Mouse (Mus musculus) frontal cortex, adult (tissue): ENCODE data around the gene Ficd.
A peak's percentile ranks its signal among the peaks of the same experiment; 100 is the strongest.

Experiments used
- ATAC-seq: cut with Nextera tagmentation; 2 replicates; pipeline ENCODE4 v1.9.2; 2017; ENCODE audit warnings: mild to moderate bottlenecking, moderate library complexity, mixed read lengths; ENCODE audit not compliant: low TSS enrichment

Ficd gene

GRCm38 (mm10) chr5:113735345-113736112 lies at the start of gene Ficd:
Gene Ficd, plus strand, starts transcription at chr5:113735803.
- peak; percentile 93 for ATAC-seq

- ATAC-seq, result no peak
Observed at GRCm38 (mm10) chr5:113687514-113687913, 48.1 kb upstream of the Ficd start.

- ATAC-seq, result no peak
Observed at GRCm38 (mm10) chr5:113690069-113690548, 45.5 kb upstream of the Ficd start.

- ATAC-seq, result no peak
Observed at GRCm38 (mm10) chr5:113690866-113691265, 44.7 kb upstream of the Ficd start.

- no peak for ATAC-seq
Observed at GRCm38 (mm10) chr5:113693196-113693755, 42.3 kb upstream of the Ficd start.

- ATAC-seq, result no peak
Observed at GRCm38 (mm10) chr5:113694000-113694399, 41.6 kb upstream of the Ficd start.

GRCm38 (mm10) chr5:113694415-113694814 lies 41.2 kb upstream of the Ficd start:
- no peak for ATAC-seq

- ATAC-seq, result no peak
Observed at GRCm38 (mm10) chr5:113700388-113701023, 35.1 kb upstream of the Ficd start.

GRCm38 (mm10) chr5:113703803-113704585 lies 31.6 kb upstream of the Ficd start:
- no peak for ATAC-seq

GRCm38 (mm10) chr5:113712861-113713260 lies 22.7 kb upstream of the Ficd start:
- no peak for ATAC-seq

- ATAC-seq, result peak; percentile 97
Observed at GRCm38 (mm10) chr5:113716581-113717388, 18.8 kb upstream of the Ficd start.

GRCm38 (mm10) chr5:113719221-113719661 lies 16.4 kb upstream of the Ficd start:
- ATAC-seq, result no peak

GRCm38 (mm10) chr5:113722224-113723013 lies 13.2 kb upstream of the Ficd start:
- ATAC-seq, result no peak

- ATAC-seq, result no peak
Observed at GRCm38 (mm10) chr5:113723567-113724237, 11.9 kb upstream of the Ficd start.

- peak; percentile 74; the same call in 1 of the 2 replicates for ATAC-seq
Observed at GRCm38 (mm10) chr5:113724446-113724845, 11.2 kb upstream of the Ficd start, which contains the start of gene 1700069L16Rik. Gene 1700069L16Rik, minus strand, starts transcription at chr5:113724772.

- no peak for ATAC-seq
Observed at GRCm38 (mm10) chr5:113725417-113725816, 10.2 kb upstream of the Ficd start.

- no peak for ATAC-seq
Observed at GRCm38 (mm10) chr5:113726618-113727017, 9.0 kb upstream of the Ficd start.

GRCm38 (mm10) chr5:113727238-113727637 lies 8.4 kb upstream of the Ficd start:
- no peak for ATAC-seq

GRCm38 (mm10) chr5:113728011-113728410 lies 7.6 kb upstream of the Ficd start:
- ATAC-seq, result no peak

- no peak for ATAC-seq
Observed at GRCm38 (mm10) chr5:113728691-113729090, 6.9 kb upstream of the Ficd start.
